Mouse (Mus musculus): ENCODE data around the gene Dnah12.

DNA sequence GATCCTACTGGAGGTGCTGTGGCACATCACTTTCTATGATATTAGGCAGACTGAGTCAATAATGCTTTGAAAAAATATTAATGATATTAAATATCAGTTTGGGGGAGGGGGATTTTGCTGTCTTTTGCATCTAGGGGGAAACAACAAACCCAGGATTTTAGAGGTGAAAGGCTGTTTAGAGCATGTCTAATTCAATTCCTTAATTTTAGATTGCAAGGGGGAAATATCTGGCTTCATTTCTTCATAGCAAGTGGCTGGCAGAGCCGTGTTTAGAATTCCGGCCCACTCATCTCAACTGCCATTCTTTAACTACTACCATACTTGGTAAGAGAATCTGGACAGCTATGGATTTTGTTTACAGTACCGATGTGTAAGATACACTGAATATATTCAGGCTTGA, at the start of gene Dnah12:
- TF ChIP-seq CTCF (IDR thresholded peaks at IDR 0.05; ENCODE audit: extremely low read depth, insufficient read depth, insufficient read length, insufficient replicate concordance), result no peak
- TF ChIP-seq POLR2A (IDR thresholded peaks at IDR 0.05; ENCODE audit: low read depth, low read length), result no peak
